Mouse (Mus musculus) heart, embryonic 13.5 days (tissue): ENCODE measurements around the gene Gpr107. TPM values are rescaled to one million over a fixed set of nuclear protein-coding genes. Genes with fewer than 3 reads are reported as not detected.

Source experiments
- ATAC-seq: fragments of 200-750 bp; cut with Nextera tagmentation; 2 replicates; pipeline ENCODE4 v1.8.0; 2017; ENCODE audit warnings: moderate TSS enrichment; ENCODE audit not compliant: insufficient number of reproducible peaks, low FRiP score, low TSS enrichment; ENCODE audit errors: extremely low read depth
- H3K27ac ChIP-seq: fragments of 300-500 bp; sonication (generic); replicated peaks from 2 replicates; pipeline ENCODE4 v1.5.1; 2015; ENCODE audit warnings: moderate library complexity, mild to moderate bottlenecking, inconsistent platforms
- H3K27me3 ChIP-seq: fragments of 300-500 bp; sonication (generic); replicated peaks from 2 replicates; pipeline ENCODE4 v1.6.1; 2015; ENCODE audit warnings: mild to moderate bottlenecking, inconsistent platforms
- H3K36me3 ChIP-seq: fragments of 300-500 bp; sonication (generic); 2 replicates; pipeline ENCODE4 v1.6.1; 2015; ENCODE audit warnings: mild to moderate bottlenecking, inconsistent platforms
- H3K4me1 ChIP-seq: fragments of 300-500 bp; sonication (generic); 2 replicates; pipeline ENCODE4 v1.6.1; 2015; ENCODE audit warnings: inconsistent platforms
- H3K4me2 ChIP-seq: fragments of 300-500 bp; sonication (generic); 2 replicates; pipeline ENCODE4 v1.6.1; 2015; ENCODE audit warnings: inconsistent platforms, mild to moderate bottlenecking, moderate library complexity
- H3K4me3 ChIP-seq: fragments of 300-500 bp; sonication (generic); 2 replicates; pipeline ENCODE4 v1.5.1; 2015; ENCODE audit warnings: moderate library complexity, mild to moderate bottlenecking, inconsistent platforms
- H3K9ac ChIP-seq: fragments of 300-500 bp; sonication (generic); 2 replicates; pipeline ENCODE4 v1.6.1; 2015; ENCODE audit warnings: inconsistent platforms, mild to moderate bottlenecking, moderate library complexity
- H3K9me3 ChIP-seq: fragments of 300-500 bp; sonication (generic); 2 replicates; pipeline ENCODE4 v1.6.1; 2016; ENCODE audit warnings: inconsistent platforms
- WGBS: fragments of 180-500 bp; shearing (Covaris S2); methylation state at CpG from one replicate; pipeline ENCODE4 v1.1.7; 2015; ENCODE audit warnings: mixed read lengths; 5-methylcytosine and 5-hydroxymethylcytosine counted together
- polyA plus RNA-seq: library from polyadenylated mRNA; unstranded; fragments of >200 nt; fragmentation: Nextera tagmentation; extraction: Ambion mirVana; gene quantifications from 2 replicates; pipeline ENCODE4 v1.2.1, GENCODE M21; 2015

Gene Gpr107
- polyA plus RNA-seq, 1 experiment from 2014 or later = 34.8 TPM

- WGBS = 75% methylated on average over 7 of the region's 7 CpGs
- ATAC-seq = no peak
- no peak overlapping the region for H3K4me2 ChIP-seq
- H3K4me3 ChIP-seq = no peak overlapping the region
- H3K9ac ChIP-seq = no peak overlapping the region
- peaks cover 94% of the 10 kb centered on the region for H3K36me3 ChIP-seq
- no peaks in the 10 kb centered on the region for H3K27me3 ChIP-seq
- H3K27ac ChIP-seq = no peak overlapping the region
- peaks cover 21% of the 10 kb centered on the region for H3K4me1 ChIP-seq
- H3K9me3 ChIP-seq = 0 out of 2 replicates have a peak, but pooled peaks cover 3% of the 10 kb centered on the region
These were observed 27.4 kb downstream of the Gpr107 start for GRCm38 (mm10) chr2:31179471-31179870.

- H3K4me3 ChIP-seq = no peak overlapping the region
- peaks cover 94% of the 10 kb centered on the region for H3K36me3 ChIP-seq
- no peak overlapping the region; the same call in 1 of the 2 replicates for H3K27ac ChIP-seq
- no peaks in the 10 kb centered on the region for H3K27me3 ChIP-seq
- no peak overlapping the region for H3K4me2 ChIP-seq
- peaks cover 21% of the 10 kb centered on the region for H3K4me1 ChIP-seq
- no peak overlapping the region for H3K9ac ChIP-seq
- ATAC-seq = no peak
- 57% methylated on average over 7 of the region's 7 CpGs for WGBS
- 0 out of 2 replicates have a peak, but pooled peaks cover 3% of the 10 kb centered on the region for H3K9me3 ChIP-seq
These were observed 28.0 kb downstream of the Gpr107 start for GRCm38 (mm10) chr2:31180081-31180551.

GRCm38 (mm10) chr2:31182786-31183330 lies 30.7 kb downstream of the Gpr107 start:
- H3K27ac ChIP-seq = no peak overlapping the region
- no peak for ATAC-seq
- H3K4me2 ChIP-seq = no peak overlapping the region
- no peaks in the 10 kb centered on the region for H3K27me3 ChIP-seq
- WGBS = 80% methylated on average over 6 of the region's 6 CpGs
- no peak overlapping the region for H3K4me3 ChIP-seq
- H3K9me3 ChIP-seq = no peaks in the 10 kb centered on the region
- peaks cover 93% of the 10 kb centered on the region for H3K36me3 ChIP-seq
- H3K4me1 ChIP-seq = peaks cover 25% of the 10 kb centered on the region
- H3K9ac ChIP-seq = no peak overlapping the region

GRCm38 (mm10) chr2:31183830-31184229 lies 31.7 kb downstream of the Gpr107 start:
- Histone ChIP-seq H3K27ac (no peak overlapping the region), H3K9ac (no peak overlapping the region), H3K4me1 (peaks cover 25% of the 10 kb centered on the region), H3K27me3 (no peaks in the 10 kb centered on the region), H3K36me3 (peaks cover 92% of the 10 kb centered on the region), H3K4me3 (no peak overlapping the region), H3K4me2 (no peak overlapping the region), H3K9me3 (no peaks in the 10 kb centered on the region)
- 91% methylated on average over 1 of the region's 1 CpGs for WGBS
- no peak for ATAC-seq

GRCm38 (mm10) chr2:31188691-31189090 lies 36.6 kb downstream of the Gpr107 start:
- no peaks in the 10 kb centered on the region for H3K27me3 ChIP-seq
- H3K9me3 ChIP-seq = no peaks in the 10 kb centered on the region
- H3K36me3 ChIP-seq = peaks cover 95% of the 10 kb centered on the region
- no peak overlapping the region for H3K4me3 ChIP-seq
- peaks cover 31% of the 10 kb centered on the region for H3K4me1 ChIP-seq
- H3K9ac ChIP-seq = no peak overlapping the region
- H3K4me2 ChIP-seq = no peak overlapping the region
- no peak for ATAC-seq
- 92% methylated on average over 1 of the region's 1 CpGs for WGBS
- H3K27ac ChIP-seq = no peak overlapping the region

- Histone ChIP-seq H3K4me2 (no peak overlapping the region), H3K36me3 (peaks cover 93% of the 10 kb centered on the region), H3K4me3 (no peak overlapping the region), H3K9me3 (no peaks in the 10 kb centered on the region), H3K27me3 (no peaks in the 10 kb centered on the region), H3K4me1 (peaks cover 33% of the 10 kb centered on the region), H3K27ac (peak overlapping the region; percentile 96), H3K9ac (no peak overlapping the region)
- 58% methylated on average over 3 of the region's 3 CpGs for WGBS
- ATAC-seq = no peak
These were observed 37.5 kb downstream of the Gpr107 start for GRCm38 (mm10) chr2:31189654-31190053.

GRCm38 (mm10) chr2:31191765-31192164 lies 39.6 kb downstream of the Gpr107 start:
- no peaks in the 10 kb centered on the region for H3K9me3 ChIP-seq
- WGBS = 34% methylated on average over 8 of the region's 8 CpGs
- peaks cover 35% of the 10 kb centered on the region for H3K4me1 ChIP-seq
- H3K4me3 ChIP-seq = no peak overlapping the region
- peak overlapping the region; percentile 35 for H3K4me2 ChIP-seq
- H3K27me3 ChIP-seq = no peaks in the 10 kb centered on the region
- H3K27ac ChIP-seq = peak overlapping the region; percentile 96
- no peak for ATAC-seq
- H3K9ac ChIP-seq = peak overlapping the region; percentile 75
- H3K36me3 ChIP-seq = peaks cover 91% of the 10 kb centered on the region

GRCm38 (mm10) chr2:31194356-31195021 lies 42.4 kb downstream of the Gpr107 start:
- 59% methylated on average over 7 of the region's 7 CpGs for WGBS
- H3K4me1 ChIP-seq = peaks cover 55% of the 10 kb centered on the region
- no peaks in the 10 kb centered on the region for H3K9me3 ChIP-seq
- H3K4me2 ChIP-seq = no peak overlapping the region
- peaks cover 83% of the 10 kb centered on the region for H3K36me3 ChIP-seq
- peak overlapping the region; percentile 62 for H3K9ac ChIP-seq
- H3K27ac ChIP-seq = no peak overlapping the region
- no peak overlapping the region for H3K4me3 ChIP-seq
- H3K27me3 ChIP-seq = no peaks in the 10 kb centered on the region
- ATAC-seq = no peak

GRCm38 (mm10) chr2:31198621-31199020 lies 46.5 kb downstream of the Gpr107 start:
- peaks cover 59% of the 10 kb centered on the region for H3K36me3 ChIP-seq
- H3K27ac ChIP-seq = peak overlapping the region; percentile 87
- ATAC-seq = no peak
- peaks cover 69% of the 10 kb centered on the region for H3K4me1 ChIP-seq
- H3K27me3 ChIP-seq = no peaks in the 10 kb centered on the region
- 62% methylated on average over 4 of the region's 4 CpGs for WGBS
- no peak overlapping the region for H3K4me2 ChIP-seq
- no peaks in the 10 kb centered on the region for H3K9me3 ChIP-seq
- H3K9ac ChIP-seq = no peak overlapping the region; the same call in 1 of the 2 replicates
- H3K4me3 ChIP-seq = no peak overlapping the region

- no peak overlapping the region for H3K4me3 ChIP-seq
- no peaks in the 10 kb centered on the region for H3K9me3 ChIP-seq
- no peaks in the 10 kb centered on the region for H3K27me3 ChIP-seq
- 46% methylated on average over 2 of the region's 2 CpGs for WGBS
- H3K36me3 ChIP-seq = peaks cover 56% of the 10 kb centered on the region
- no peak overlapping the region for H3K9ac ChIP-seq
- no peak overlapping the region for H3K4me2 ChIP-seq
- H3K27ac ChIP-seq = peak overlapping the region; percentile 59
- no peak for ATAC-seq
- H3K4me1 ChIP-seq = peaks cover 78% of the 10 kb centered on the region
These were observed 47.9 kb downstream of the Gpr107 start for GRCm38 (mm10) chr2:31200051-31200450.

- no peak for ATAC-seq
These were observed 49.7 kb downstream of the Gpr107 start for GRCm38 (mm10) chr2:31201851-31202250.

GRCm38 (mm10) chr2:31202357-31202756 lies 50.2 kb downstream of the Gpr107 start:
- H3K9ac ChIP-seq = peak overlapping the region; percentile 62
- 41% methylated on average over 3 of the region's 3 CpGs for WGBS
- H3K4me2 ChIP-seq = no peak overlapping the region
- no peak overlapping the region for H3K4me3 ChIP-seq
- H3K36me3 ChIP-seq = peaks cover 50% of the 10 kb centered on the region
- H3K4me1 ChIP-seq = peaks cover 95% of the 10 kb centered on the region
- no peaks in the 10 kb centered on the region for H3K27me3 ChIP-seq
- no peaks in the 10 kb centered on the region for H3K9me3 ChIP-seq
- peak overlapping the region; percentile 81 for H3K27ac ChIP-seq
- ATAC-seq = no peak

More at GRCm38 (mm10) chr2:31201851-31202250, 49.7 kb downstream of the Gpr107 start:
- Histone ChIP-seq H3K4me3 (no peak overlapping the region), H3K27ac (peak overlapping the region; percentile 81), H3K4me2 (no peak overlapping the region), H3K27me3 (no peaks in the 10 kb centered on the region), H3K4me1 (peaks cover 94% of the 10 kb centered on the region), H3K9me3 (no peaks in the 10 kb centered on the region), H3K36me3 (peaks cover 50% of the 10 kb centered on the region), H3K9ac (peak overlapping the region; percentile 62)
- WGBS = 47% methylated on average over 7 of the region's 7 CpGs
